Mouse (Mus musculus): Measurements from ENCODE around the gene Abcc8. TPM values are rescaled to one million over a fixed set of nuclear protein-coding genes. Genes with fewer than 3 reads are reported as not detected.

Gene Abcc8
- total RNA-seq, 2 experiments from 2014 or later = not detected

DNA sequence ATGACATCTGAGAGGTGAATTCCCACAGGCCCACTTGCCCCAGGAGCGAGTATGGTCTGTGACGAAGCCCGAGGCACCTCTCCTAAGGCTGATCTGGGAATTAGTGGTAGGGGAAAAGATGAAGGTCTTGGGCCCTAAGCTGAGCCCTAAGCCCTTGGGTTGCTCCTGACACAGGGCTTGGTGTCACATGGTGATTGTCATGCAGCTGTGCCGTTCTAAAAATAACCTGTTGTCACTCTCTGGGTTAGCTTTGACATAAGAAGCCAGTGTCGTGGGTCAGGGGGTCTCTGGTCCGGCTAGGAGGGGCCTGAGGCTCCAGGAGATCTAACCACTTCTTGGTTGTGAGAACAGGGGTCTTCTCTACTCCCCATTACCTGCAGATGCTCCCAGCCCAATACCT is 67.9 kb downstream of the Abcc8 start:
- no peak for ATAC-seq (replicated peaks; ENCODE audit: poor library complexity, severe bottlenecking)

DNA sequence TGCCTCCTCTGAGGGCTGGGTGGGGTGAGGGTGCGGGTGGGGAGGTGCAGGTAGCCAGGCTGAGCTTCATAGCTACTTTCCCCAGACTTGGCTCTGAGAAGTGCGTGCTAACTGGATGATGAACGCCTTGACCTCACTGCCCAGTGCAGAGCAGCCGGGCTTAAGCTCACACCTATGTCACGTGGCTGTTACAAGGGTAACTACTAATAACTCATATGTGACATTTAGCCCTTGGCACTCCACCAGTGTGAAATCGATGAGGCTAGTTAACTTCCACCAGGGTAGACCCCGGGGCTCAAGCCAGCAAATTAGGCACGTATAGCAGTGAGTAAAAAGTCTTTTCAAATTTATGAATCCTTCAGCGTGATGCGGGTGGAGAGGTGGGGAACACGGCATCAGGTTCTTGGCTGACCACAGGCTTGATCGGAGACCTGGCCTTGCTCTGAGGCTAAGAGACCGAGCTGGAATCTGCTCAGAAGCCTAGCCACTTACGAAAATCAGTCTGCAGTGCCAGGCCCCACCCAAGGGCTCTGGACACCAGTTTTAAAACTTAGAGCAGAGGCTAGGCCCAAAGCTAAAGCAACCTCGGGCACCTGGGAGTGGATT is 68.5 kb downstream of the Abcc8 start:
- ATAC-seq (replicated peaks; ENCODE audit: poor library complexity, severe bottlenecking) = no peak

DNA sequence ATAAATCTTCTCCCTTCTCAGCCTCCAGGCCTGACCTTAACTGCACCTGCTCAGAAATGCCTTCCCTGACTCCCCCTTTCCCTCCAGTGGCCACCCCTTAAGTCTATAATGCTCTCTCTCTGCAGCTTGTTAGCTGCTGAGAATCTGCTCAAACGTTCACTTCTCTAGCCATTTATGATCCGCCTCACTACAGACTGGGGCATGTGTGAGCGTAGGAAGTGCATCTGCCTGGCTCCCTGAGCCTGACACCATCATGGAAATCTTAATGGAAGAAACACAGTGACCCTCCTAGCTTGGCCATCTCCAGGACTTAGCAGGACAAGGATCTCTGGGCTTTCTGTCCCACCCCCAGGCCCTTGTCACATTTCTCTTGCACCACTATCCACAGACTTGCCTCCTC is 69.8 kb downstream of the Abcc8 start:
- no peak for ATAC-seq (replicated peaks; ENCODE audit: poor library complexity, severe bottlenecking)

GRCm38 (mm10) chr7:46105484-46105883 is 74.3 kb downstream of the Abcc8 start:
- no peak for ATAC-seq (replicated peaks; ENCODE audit: poor library complexity, severe bottlenecking)

- no peak for ATAC-seq (replicated peaks; ENCODE audit: poor library complexity, severe bottlenecking)
Observed at GRCm38 (mm10) chr7:46104256-46104915, 75.4 kb downstream of the Abcc8 start.

- ATAC-seq (replicated peaks; ENCODE audit: poor library complexity, severe bottlenecking) = no peak
Observed at GRCm38 (mm10) chr7:46103771-46104170, 76.1 kb downstream of the Abcc8 start.

DNA sequence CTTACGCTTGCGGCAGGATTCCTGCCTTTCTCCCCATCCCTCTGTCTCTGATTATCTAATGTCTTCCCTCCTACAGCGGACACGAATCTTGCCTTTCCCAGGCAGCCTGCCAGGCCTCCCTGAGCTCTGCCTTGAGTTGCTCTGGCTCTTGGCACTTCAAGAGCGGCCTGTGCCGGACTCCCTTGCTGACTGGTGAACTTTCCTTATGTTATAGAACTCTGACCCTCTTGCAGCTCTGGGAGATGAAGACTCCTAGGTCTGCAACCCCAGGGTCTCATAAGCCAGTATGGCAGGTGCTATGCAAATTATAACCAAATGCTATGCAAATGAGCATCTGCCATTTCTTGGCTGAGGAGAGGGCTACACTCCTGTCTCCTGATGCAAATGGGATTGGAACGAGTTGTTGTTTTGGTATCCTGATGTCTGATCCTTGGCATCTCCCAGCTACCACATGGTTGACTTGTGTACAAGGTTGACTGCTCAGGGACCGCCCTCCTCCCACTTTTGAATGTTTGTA is 76.7 kb downstream of the Abcc8 start:
- no peak for ATAC-seq (replicated peaks; ENCODE audit: poor library complexity, severe bottlenecking)

DNA sequence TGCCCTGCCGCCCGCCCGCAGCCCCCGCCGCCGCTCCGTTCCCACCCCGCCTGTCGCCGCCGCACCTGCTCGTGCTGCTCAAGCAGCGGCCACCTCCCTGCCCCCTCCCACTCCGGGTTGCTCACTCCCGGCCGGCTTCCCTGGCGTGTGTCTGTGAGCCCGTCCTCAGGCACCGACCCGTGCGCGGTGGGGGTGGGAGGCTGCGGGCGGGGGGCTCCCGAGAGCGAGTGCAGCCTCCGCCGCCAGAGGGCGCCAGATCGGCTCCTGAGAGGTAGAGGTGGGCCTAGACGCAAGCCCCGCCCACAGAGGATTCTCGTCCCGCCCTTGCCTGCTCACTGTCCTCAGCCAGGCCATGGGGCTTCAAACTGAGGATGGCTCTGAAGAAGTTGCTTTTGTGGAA is 79.3 kb downstream of the Abcc8 start, which contains the start of gene Kcnj11:
Gene Kcnj11 (minus strand): TSS at position 202 of the 400 bp plus-strand sequence.
- peak; percentile 84 for ATAC-seq (replicated peaks; ENCODE audit: poor library complexity, severe bottlenecking)

GRCm38 (mm10) chr7:46099682-46100081 is 80.2 kb downstream of the Abcc8 start:
- no peak for ATAC-seq (replicated peaks; ENCODE audit: poor library complexity, severe bottlenecking)

DNA sequence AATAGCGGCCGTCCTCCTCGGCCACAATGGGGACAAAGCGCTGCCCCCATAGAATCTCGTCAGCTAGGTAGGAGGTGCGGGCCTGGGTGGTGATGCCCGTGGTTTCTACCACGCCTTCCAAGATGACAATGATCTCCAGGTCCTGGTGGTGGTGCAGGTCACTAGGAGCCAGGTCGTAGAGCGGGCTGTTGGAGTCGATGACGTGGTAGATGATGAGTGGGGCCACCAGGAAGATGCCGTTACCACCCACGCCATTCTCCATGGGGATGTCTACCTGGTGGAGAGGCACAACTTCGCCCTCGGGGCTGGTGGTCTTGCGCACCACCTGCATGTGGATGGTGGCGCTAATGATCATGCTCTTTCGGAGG is 80.9 kb downstream of the Abcc8 start:
- ATAC-seq (replicated peaks; ENCODE audit: poor library complexity, severe bottlenecking) = no peak

DNA sequence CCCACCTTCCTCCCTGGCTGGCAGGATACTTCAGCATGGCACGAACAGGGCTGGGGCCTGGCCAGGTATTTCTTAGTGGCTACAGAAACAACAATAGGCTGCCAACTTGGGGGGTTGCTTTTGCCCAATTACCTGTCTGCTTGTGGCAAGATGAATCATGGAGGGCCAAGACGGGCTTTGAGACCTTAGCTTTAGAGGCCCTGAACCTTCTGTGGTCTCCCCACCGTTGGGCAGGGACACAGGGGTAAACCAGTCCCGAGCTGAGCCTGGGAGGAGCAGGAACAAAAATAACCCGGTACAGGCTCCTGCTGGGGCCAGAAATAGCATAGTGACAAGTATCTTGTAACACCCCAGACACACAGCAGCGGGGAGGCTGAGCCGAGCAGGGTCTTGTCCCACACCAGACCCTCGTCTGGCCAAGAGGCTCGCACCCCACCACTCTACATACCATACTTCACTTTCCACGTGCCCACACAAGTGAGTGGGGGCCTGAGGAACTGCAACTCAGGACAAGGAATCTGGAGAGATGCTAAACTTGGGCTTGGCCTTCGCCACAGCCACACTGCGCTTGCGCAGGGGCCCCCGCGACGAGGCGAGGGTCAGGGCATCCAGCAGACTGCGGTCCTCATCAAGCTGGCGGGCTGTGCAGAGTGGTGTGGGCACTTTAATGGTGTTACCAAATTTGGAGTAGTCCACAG is 81.5 kb downstream of the Abcc8 start:
- no peak for ATAC-seq (replicated peaks; ENCODE audit: poor library complexity, severe bottlenecking)

- ATAC-seq (replicated peaks; ENCODE audit: poor library complexity, severe bottlenecking) = no peak
Observed at GRCm38 (mm10) chr7:46097319-46097783, 82.5 kb downstream of the Abcc8 start.

GRCm38 (mm10) chr7:46096136-46096535 is 83.7 kb downstream of the Abcc8 start:
- ATAC-seq (replicated peaks; ENCODE audit: poor library complexity, severe bottlenecking) = peak; percentile 52

GRCm38 (mm10) chr7:46092803-46093202 is 87.0 kb downstream of the Abcc8 start:
- no peak for ATAC-seq (replicated peaks; ENCODE audit: poor library complexity, severe bottlenecking)

- no peak for ATAC-seq (replicated peaks; ENCODE audit: poor library complexity, severe bottlenecking)
Observed at GRCm38 (mm10) chr7:46088241-46088640, 91.6 kb downstream of the Abcc8 start.

- ATAC-seq (replicated peaks; ENCODE audit: poor library complexity, severe bottlenecking) = no peak
Observed at GRCm38 (mm10) chr7:46086378-46086777, 93.5 kb downstream of the Abcc8 start.

DNA sequence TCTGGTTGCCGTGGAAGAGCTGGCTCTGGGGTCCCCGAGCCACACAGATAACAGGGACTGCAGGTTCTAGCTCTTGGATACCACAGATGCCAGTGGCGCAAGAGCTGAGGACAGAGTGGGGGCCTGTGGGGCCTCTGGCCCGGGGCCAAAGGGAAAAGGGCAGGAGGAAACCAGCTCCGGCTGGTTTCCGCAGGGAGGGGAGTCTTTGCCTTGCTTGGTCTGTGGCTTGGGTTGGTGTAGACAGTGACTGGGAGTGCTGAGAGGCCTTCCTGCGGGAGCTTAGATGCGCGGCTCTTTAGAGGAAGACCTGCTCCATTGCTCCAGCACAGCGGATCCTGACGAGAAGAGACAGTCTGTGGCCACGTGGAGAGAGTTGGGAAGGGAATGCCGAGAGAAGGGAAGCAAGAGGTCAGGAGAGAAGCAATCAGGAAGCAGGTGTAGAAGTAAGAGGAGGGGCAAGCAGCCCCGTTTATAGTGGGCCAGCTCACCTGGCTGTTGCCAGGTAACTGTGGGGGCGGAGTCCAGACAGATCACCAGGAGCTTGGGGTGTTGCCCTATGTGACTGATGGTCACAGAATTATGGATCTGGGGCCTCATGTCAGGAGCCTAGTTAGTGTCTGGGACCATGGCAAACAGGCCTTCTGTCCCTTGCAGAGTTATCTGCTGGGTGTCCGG is 94.9 kb downstream of the Abcc8 start:
- ATAC-seq (replicated peaks; ENCODE audit: poor library complexity, severe bottlenecking) = peak; percentile 82

DNA sequence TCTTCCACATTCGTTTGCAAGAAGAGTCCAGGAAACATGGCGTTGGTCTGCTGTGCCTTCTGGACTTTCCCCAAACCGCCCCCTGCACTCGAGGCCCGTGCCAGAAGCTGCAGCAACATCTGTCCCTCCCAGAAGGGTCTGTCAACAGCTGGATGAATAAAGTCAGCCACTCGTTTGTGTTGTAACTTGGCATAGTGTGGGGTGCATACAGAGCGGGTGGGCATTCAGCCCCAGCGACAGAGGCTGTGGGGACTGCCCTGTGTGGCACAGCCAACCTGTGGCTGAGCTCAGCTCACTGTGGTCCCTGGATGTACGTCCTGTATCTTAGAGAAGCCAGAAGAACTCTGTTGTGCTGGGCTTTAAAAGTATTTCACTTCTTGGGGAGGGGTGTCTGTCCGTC is 95.8 kb downstream of the Abcc8 start:
- no peak for ATAC-seq (replicated peaks; ENCODE audit: poor library complexity, severe bottlenecking)

- no peak for ATAC-seq (replicated peaks; ENCODE audit: poor library complexity, severe bottlenecking)
Observed at GRCm38 (mm10) chr7:46077675-46078074, 102.2 kb downstream of the Abcc8 start.

GRCm38 (mm10) chr7:46076844-46077243 is 103.0 kb downstream of the Abcc8 start:
- ATAC-seq (replicated peaks; ENCODE audit: poor library complexity, severe bottlenecking) = no peak

- ATAC-seq (replicated peaks; ENCODE audit: poor library complexity, severe bottlenecking) = no peak
Observed at GRCm38 (mm10) chr7:46068831-46069230, 111.0 kb downstream of the Abcc8 start.
